Mouse (Mus musculus): ENCODE results near the gene Ccdc85b. TPM values are rescaled to one million over a fixed set of nuclear protein-coding genes. Genes with fewer than 3 reads are reported as not detected.

Gene Ccdc85b
- total and polyA plus RNA-seq, 2 experiments from 2014 or later, result 16.0 to 18.5 TPM

GRCm38 (mm10) chr19:5430408-5430807 lies 27.3 kb downstream of the Ccdc85b start:
- Histone ChIP-seq H3K4me2 (ENCODE audit: low read depth, low read length) (no peak overlapping the region), H3K4me3 (ENCODE audit: low read length) (no peak overlapping the region), H3K27me3 (ENCODE audit: insufficient read depth, low read length) (no peaks in the 10 kb centered on the region), H3K9ac (replicated peaks; ENCODE audit: low read length) (no peak overlapping the region), H3K27ac (no peak overlapping the region), H3K4me1 (ENCODE audit: insufficient read depth, low read length) (peaks cover 23% of the 10 kb centered on the region), H3K36me3 (ENCODE audit: insufficient read depth, low read length) (no peaks in the 10 kb centered on the region), H3K9me3 (ENCODE audit: low read length) (no peaks in the 10 kb centered on the region)
- 40% methylated on average over 1 of the region's 1 CpGs for WGBS
- ATAC-seq (no peak), DNase-seq (ENCODE audit: low spot score) (peak; percentile 21)
- TF ChIP-seq CTCF (IDR thresholded peaks at IDR 0.05; ENCODE audit: low read depth), result no peak

DNA sequence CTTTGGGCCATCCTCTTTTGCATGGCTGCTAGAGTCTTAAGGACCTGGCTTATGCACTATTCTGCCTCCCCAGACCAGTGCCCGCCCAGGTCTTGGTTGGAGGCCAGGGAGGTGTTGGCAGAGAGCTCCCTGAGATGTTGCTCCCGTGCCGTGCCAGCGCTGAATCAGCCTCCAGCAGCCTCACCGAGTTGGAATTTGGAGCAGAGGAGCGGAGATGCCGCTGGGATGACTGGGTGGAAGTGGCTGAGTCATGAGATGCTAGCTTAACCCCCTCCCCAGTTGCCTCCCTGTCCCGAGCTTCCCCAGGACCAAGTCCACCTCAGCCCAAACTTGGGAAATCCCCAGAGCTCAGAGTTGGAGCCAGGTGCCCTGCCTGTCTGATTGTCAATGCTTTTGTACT lies 27.9 kb downstream of the Ccdc85b start:
- H3K36me3 ChIP-seq (ENCODE audit: insufficient read depth, low read length), result no peaks in the 10 kb centered on the region
- no peaks in the 10 kb centered on the region for H3K9me3 ChIP-seq (ENCODE audit: low read length)
- H3K27ac ChIP-seq, result 0 out of 2 replicates have a peak overlapping the region, but pooled peaks have one; percentile 2
- no peak overlapping the region for H3K9ac ChIP-seq (replicated peaks; ENCODE audit: low read length)
- DNase-seq (ENCODE audit: low spot score) (peak; percentile 17), ATAC-seq (no peak)
- H3K4me1 ChIP-seq (ENCODE audit: insufficient read depth, low read length), result peaks cover 23% of the 10 kb centered on the region
- no peak for TF ChIP-seq CTCF (IDR thresholded peaks at IDR 0.05; ENCODE audit: low read depth)
- H3K4me2 ChIP-seq (ENCODE audit: low read depth, low read length), result no peak overlapping the region
- no peaks in the 10 kb centered on the region for H3K27me3 ChIP-seq (ENCODE audit: insufficient read depth, low read length)
- H3K4me3 ChIP-seq (ENCODE audit: low read length), result no peak overlapping the region
- WGBS, result 37% methylated on average over 8 of the region's 8 CpGs

DNA sequence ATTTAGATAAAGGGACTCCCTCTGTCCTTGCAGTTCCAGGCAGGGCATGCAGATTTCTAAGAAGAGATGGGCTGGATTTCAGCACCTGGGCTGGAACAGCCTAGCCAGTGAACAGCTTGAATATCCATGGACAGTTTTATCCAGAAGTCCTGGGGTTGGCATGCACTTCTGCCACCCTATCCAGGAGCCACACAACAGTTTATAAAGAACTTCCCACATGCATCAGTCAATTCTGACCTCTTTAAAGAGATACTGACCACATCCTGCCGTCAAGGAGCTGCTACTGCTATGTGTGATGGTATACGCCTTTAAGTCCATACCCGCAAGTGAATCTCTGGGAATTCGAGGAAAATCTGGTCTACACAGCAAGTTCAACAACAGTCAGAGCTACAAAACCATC lies 28.5 kb downstream of the Ccdc85b start:
- Histone ChIP-seq H3K4me3 (ENCODE audit: low read length) (no peak overlapping the region), H3K27ac (no peak overlapping the region), H3K4me2 (ENCODE audit: low read depth, low read length) (no peak overlapping the region), H3K9ac (replicated peaks; ENCODE audit: low read length) (no peak overlapping the region), H3K4me1 (ENCODE audit: insufficient read depth, low read length) (peaks cover 23% of the 10 kb centered on the region), H3K9me3 (ENCODE audit: low read length) (no peaks in the 10 kb centered on the region), H3K27me3 (ENCODE audit: insufficient read depth, low read length) (no peaks in the 10 kb centered on the region), H3K36me3 (ENCODE audit: insufficient read depth, low read length) (no peaks in the 10 kb centered on the region)
- ATAC-seq (no peak), DNase-seq (ENCODE audit: low spot score) (no peak)
- WGBS, result 90% methylated on average over 4 of the region's 4 CpGs
- no peak for TF ChIP-seq CTCF (IDR thresholded peaks at IDR 0.05; ENCODE audit: low read depth)

GRCm38 (mm10) chr19:5428083-5428482 lies 29.6 kb downstream of the Ccdc85b start:
- peak; percentile 52 for TF ChIP-seq CTCF (IDR thresholded peaks at IDR 0.05; ENCODE audit: low read depth)
- no peaks in the 10 kb centered on the region for H3K27me3 ChIP-seq (ENCODE audit: insufficient read depth, low read length)
- H3K4me1 ChIP-seq (ENCODE audit: insufficient read depth, low read length), result peaks cover 21% of the 10 kb centered on the region
- 88% methylated on average over 2 of the region's 2 CpGs for WGBS
- H3K4me3 ChIP-seq (ENCODE audit: low read length), result no peak overlapping the region
- no peak overlapping the region for H3K4me2 ChIP-seq (ENCODE audit: low read depth, low read length)
- no peaks in the 10 kb centered on the region; the same call in 1 of the 2 replicates for H3K36me3 ChIP-seq (ENCODE audit: insufficient read depth, low read length)
- H3K9me3 ChIP-seq (ENCODE audit: low read length), result no peaks in the 10 kb centered on the region
- no peak for ATAC-seq
- no peak overlapping the region for H3K27ac ChIP-seq
- DNase-seq (ENCODE audit: low spot score), result peak; percentile 51
- H3K9ac ChIP-seq (replicated peaks; ENCODE audit: low read length), result no peak overlapping the region

DNA sequence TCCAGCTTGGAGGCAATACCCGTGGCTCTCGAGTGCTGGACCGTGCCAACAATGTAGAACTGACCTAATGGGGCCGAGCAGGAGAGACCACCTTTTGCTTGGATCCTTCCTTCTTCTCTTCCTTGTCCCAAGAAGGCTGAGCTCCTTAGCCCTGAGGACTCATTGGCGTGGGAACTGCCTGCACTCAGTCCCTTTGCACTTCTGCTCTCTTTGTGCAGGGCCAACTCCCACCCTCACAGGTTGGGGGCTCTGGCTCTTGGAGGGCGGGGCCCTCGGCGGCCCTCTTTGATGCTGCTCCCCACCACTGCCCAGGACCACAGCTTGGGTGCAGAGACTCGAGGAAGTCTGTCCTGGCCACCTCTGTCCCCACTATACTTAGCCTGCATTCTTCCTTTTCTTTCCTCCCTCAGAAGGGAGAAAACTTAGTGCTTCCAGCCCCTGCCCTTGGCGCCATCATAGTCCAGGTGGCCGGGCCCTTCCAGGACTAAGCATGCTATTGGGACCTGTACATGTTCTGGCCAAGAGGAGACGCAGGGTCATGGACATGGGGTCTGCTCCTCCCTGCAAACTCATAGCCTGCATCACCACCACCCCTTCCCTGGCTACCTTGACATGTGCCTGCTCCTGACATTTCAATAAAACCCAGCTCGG lies 30.9 kb downstream of the Ccdc85b start:
- ATAC-seq, result no peak
- H3K36me3 ChIP-seq (ENCODE audit: insufficient read depth, low read length), result no peaks in the 10 kb centered on the region; the same call in 1 of the 2 replicates
- no peaks in the 10 kb centered on the region for H3K27me3 ChIP-seq (ENCODE audit: insufficient read depth, low read length)
- WGBS, result 93% methylated on average over 13 of the region's 13 CpGs
- peaks cover 24% of the 10 kb centered on the region for H3K4me1 ChIP-seq (ENCODE audit: insufficient read depth, low read length)
- no peak for TF ChIP-seq CTCF (IDR thresholded peaks at IDR 0.05; ENCODE audit: low read depth)
- no peak for DNase-seq (ENCODE audit: low spot score)
- no peaks in the 10 kb centered on the region for H3K9me3 ChIP-seq (ENCODE audit: low read length)
- no peak overlapping the region for H3K4me2 ChIP-seq (ENCODE audit: low read depth, low read length)
- H3K27ac ChIP-seq, result no peak overlapping the region
- H3K9ac ChIP-seq (replicated peaks; ENCODE audit: low read length), result no peak overlapping the region
- H3K4me3 ChIP-seq (ENCODE audit: low read length), result no peak overlapping the region

GRCm38 (mm10) chr19:5425906-5426565 lies 31.7 kb downstream of the Ccdc85b start:
- ATAC-seq (no peak), DNase-seq (ENCODE audit: low spot score) (no peak)
- peaks cover 24% of the 10 kb centered on the region for H3K4me1 ChIP-seq (ENCODE audit: insufficient read depth, low read length)
- H3K27ac ChIP-seq, result peak overlapping the region; percentile 92; the same call in 1 of the 2 replicates
- no peaks in the 10 kb centered on the region; the same call in 1 of the 2 replicates for H3K36me3 ChIP-seq (ENCODE audit: insufficient read depth, low read length)
- peak overlapping the region; percentile 90 for H3K4me3 ChIP-seq (ENCODE audit: low read length)
- no peak for TF ChIP-seq CTCF (IDR thresholded peaks at IDR 0.05; ENCODE audit: low read depth)
- peak overlapping the region; percentile 90 for H3K4me2 ChIP-seq (ENCODE audit: low read depth, low read length)
- H3K27me3 ChIP-seq (ENCODE audit: insufficient read depth, low read length), result no peaks in the 10 kb centered on the region
- H3K9me3 ChIP-seq (ENCODE audit: low read length), result no peaks in the 10 kb centered on the region
- H3K9ac ChIP-seq (replicated peaks; ENCODE audit: low read length), result peak overlapping the region; percentile 94
- WGBS, result 90% methylated on average over 18 of the region's 18 CpGs

All from hindbrain, postnatal 0 days (tissue).